Mouse (Mus musculus) liver, embryonic 14.5 days (tissue): ENCODE measurements around the gene Pde4d.

Experiments used
- CTCF ChIP-seq: IDR thresholded peaks from 2 replicates; pipeline ENCODE4 v1.5.1; 2016; ENCODE audit warnings: antibody characterized with exemption, low read depth, control low read depth
- EP300 ChIP-seq: IDR thresholded peaks from 2 replicates; pipeline ENCODE4 v1.6.1; 2016; ENCODE audit warnings: antibody characterized with exemption, low read depth

GRCm38 (mm10) chr13:109441401-109441973, 991.7 kb downstream of the Pde4d start:
- TF ChIP-seq CTCF (no peak), EP300 (no peak)
